Mouse (Mus musculus) liver, postnatal 0 days (tissue): ENCODE measurements around the gene Ano1.

ENCODE experiments used
- CTCF ChIP-seq: sonication (generic); IDR thresholded peaks from 2 replicates; pipeline ENCODE4 v1.5.1; 2016; ENCODE audit warnings: antibody characterized with exemption, low read depth
- EP300 ChIP-seq: IDR thresholded peaks from 2 replicates; pipeline ENCODE4 v1.6.1; 2016; ENCODE audit warnings: antibody characterized with exemption, low read depth, mild to moderate bottlenecking

DNA sequence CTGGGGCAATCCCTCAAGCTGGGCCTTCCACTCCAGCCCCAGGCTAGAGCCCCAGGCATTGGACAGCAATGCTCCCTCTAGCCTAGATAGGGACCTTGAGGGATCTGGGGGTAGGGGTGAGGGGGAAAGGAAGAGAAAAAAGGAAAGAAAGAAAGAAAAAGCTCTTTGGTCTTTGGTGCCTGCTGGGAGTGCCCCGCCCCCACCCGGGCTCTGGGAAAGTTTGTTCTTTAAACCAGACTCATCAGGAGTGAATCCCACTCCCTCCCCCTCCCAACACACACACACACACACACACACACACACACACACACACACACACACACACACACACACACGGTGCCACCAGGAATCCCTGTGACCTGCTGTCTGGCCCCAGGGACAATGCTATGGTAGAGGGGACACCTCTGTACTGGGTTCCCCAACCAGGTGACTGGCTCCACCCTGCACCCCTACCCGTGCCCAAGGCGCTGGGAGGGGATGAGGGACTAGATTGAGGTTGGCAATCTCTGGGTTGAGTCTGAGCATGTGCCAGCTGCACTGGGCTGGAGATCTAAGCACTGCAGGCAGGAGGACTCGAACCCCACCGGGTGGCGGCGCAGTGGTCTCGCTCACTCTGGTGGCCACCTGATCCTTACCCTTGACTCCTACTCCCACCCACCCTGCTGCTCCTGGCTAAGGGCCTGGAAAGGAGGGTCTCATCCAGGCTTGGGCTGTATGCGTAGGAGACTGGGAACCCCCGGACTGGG is 74.3 kb downstream of the Ano1 start:
- TF ChIP-seq CTCF = no peak
- no peak for TF ChIP-seq EP300
